Comparison of ENCODE assay signal across 11 mouse cellular contexts in genomic region chr2:33203284-33203683, GRCm38 (mm10). TPM values are rescaled to one million over a fixed set of nuclear protein-coding genes. Genes with fewer than 3 reads are reported as not detected.
DNase-seq lines count a peak whose midpoint lies in the region; ATAC-seq and TF ChIP-seq lines count a peak whose summit lies in the region.
"Had no signal": no experiment of that assay in that cellular context is flagged by ENCODE, and none has a peak within 500 bp of the region (broad histone marks: within the 10 kb centered on the region; RNA-seq: fewer than 3 reads in every experiment).

No protein-coding gene starts in this region.

- no peaks in the 10 kb centered on the region for H3K27me3 ChIP-seq in forebrain, postnatal 0 days (ENCODE audit: insufficient read depth, low read length)
- H3K27me3 ChIP-seq in forebrain, embryonic 16.5 days (replicated peaks; ENCODE audit: control insufficient read depth, insufficient read depth, low read length), result no peaks in the 10 kb centered on the region
- no peaks in the 10 kb centered on the region for H3K27me3 ChIP-seq in kidney, embryonic 15.5 days

- no peaks in the 10 kb centered on the region for H3K36me3 ChIP-seq in forebrain, postnatal 0 days (ENCODE audit: insufficient read depth)
- no peaks in the 10 kb centered on the region for H3K36me3 ChIP-seq in forebrain, embryonic 16.5 days (ENCODE audit: control insufficient read depth, insufficient read depth)
- no peaks in the 10 kb centered on the region for H3K36me3 ChIP-seq in kidney, embryonic 15.5 days

- no peak for DNase-seq in forebrain, postnatal 0 days
- DNase-seq in 3T3-L1 (ENCODE audit: low read depth, low spot score), result peak; percentile 50
- DNase-seq in embryo, embryonic 9.5 days (ENCODE audit: extremely low spot score), result no peak
- DNase-seq in right cerebral cortex, postnatal 25 days, result no peak
- DNase-seq: adrenal gland, postnatal 14 days; right cerebral cortex, adult 18-20 months; thymus, postnatal 4 days had no signal

- 45% methylated on average over 6 of the region's 6 CpGs for WGBS in forebrain, postnatal 0 days
- 44% methylated on average over 6 of the region's 6 CpGs for WGBS in forebrain, embryonic 16.5 days
- WGBS in kidney, embryonic 15.5 days, result 38% methylated on average over 6 of the region's 6 CpGs

- no peak for TF ChIP-seq CTCF in forebrain, postnatal 0 days (IDR thresholded peaks at IDR 0.05; ENCODE audit: low read depth)

- no peak overlapping the region for H3K4me3 ChIP-seq in forebrain, postnatal 0 days (ENCODE audit: low read depth, low read length)
- no peak overlapping the region for H3K4me3 ChIP-seq in forebrain, embryonic 16.5 days (replicated peaks; ENCODE audit: low read length)
- H3K4me3 ChIP-seq in kidney, embryonic 15.5 days (replicated peaks), result no peak overlapping the region

- H3K4me2 ChIP-seq in forebrain, postnatal 0 days (ENCODE audit: low read depth), result no peak overlapping the region
- H3K4me2 ChIP-seq in forebrain, embryonic 16.5 days (ENCODE audit: low read length), result no peak overlapping the region
- no peak overlapping the region for H3K4me2 ChIP-seq in kidney, embryonic 15.5 days

- H3K27ac ChIP-seq in forebrain, postnatal 0 days (ENCODE audit: low read depth, low read length), result no peak overlapping the region
- H3K27ac ChIP-seq in forebrain, embryonic 16.5 days (ENCODE audit: low read length), result no peak overlapping the region
- H3K27ac ChIP-seq in kidney, embryonic 15.5 days, result no peak overlapping the region

- H3K9me3 ChIP-seq in forebrain, postnatal 0 days (ENCODE audit: low read length), result no peaks in the 10 kb centered on the region
- no peaks in the 10 kb centered on the region for H3K9me3 ChIP-seq in forebrain, embryonic 16.5 days (ENCODE audit: control insufficient read depth, low read length)
- H3K9me3 ChIP-seq in kidney, embryonic 15.5 days (replicated peaks), result no peaks in the 10 kb centered on the region

- no peak overlapping the region for H3K9ac ChIP-seq in forebrain, postnatal 0 days
- no peak overlapping the region for H3K9ac ChIP-seq in forebrain, embryonic 16.5 days (replicated peaks; ENCODE audit: low read depth, low read length)
- no peak overlapping the region for H3K9ac ChIP-seq in kidney, embryonic 15.5 days

- ATAC-seq in forebrain, postnatal 0 days, result peak; percentile 49; the same call in 1 of the 2 replicates
- ATAC-seq in forebrain, embryonic 16.5 days, result no peak
- peak; percentile 92 for ATAC-seq in granulocyte monocyte progenitor cell, adult 5-6 weeks (replicated peaks; ENCODE audit: poor library complexity, severe bottlenecking)
- peak; percentile 96 for ATAC-seq in megakaryocyte, adult 5-6 weeks (ENCODE audit: poor library complexity, severe bottlenecking)
- ATAC-seq in kidney, embryonic 15.5 days (replicated peaks; ENCODE audit: low FRiP score), result no peak

- 0 out of 2 replicates have a peak, but pooled peaks cover 4% of the 10 kb centered on the region for H3K4me1 ChIP-seq in forebrain, postnatal 0 days (ENCODE audit: insufficient read depth)
- peaks cover 14% of the 10 kb centered on the region for H3K4me1 ChIP-seq in forebrain, embryonic 16.5 days (replicated peaks; ENCODE audit: control insufficient read depth, insufficient read depth, low read length)
- peaks cover 63% of the 10 kb centered on the region for H3K4me1 ChIP-seq in kidney, embryonic 15.5 days

RNA-seq across cellular contexts. Expression of gene Angptl2, which starts 12.6 kb away (rescaled TPM):
- total RNA-seq in forebrain, postnatal 0 days (2014; rRNA removed), result 7.9 and 17.5 TPM in 2 replicates
- 7.1 and 7.7 TPM in 2 replicates for polyA plus RNA-seq in forebrain, postnatal 0 days (2015; fragmentation: Nextera tagmentation; extraction: Ambion mirVana)
- polyA plus RNA-seq in forebrain, embryonic 16.5 days (2015; fragmentation: Nextera tagmentation; extraction: Ambion mirVana), result 12.0 and 14.3 TPM in 2 replicates
- 0.92 and 1.6 TPM in 2 replicates for total RNA-seq in granulocyte monocyte progenitor cell, adult 5-6 weeks (2014; fragmentation: Nextera tagmentation)
- total RNA-seq in granulocyte monocyte progenitor cell, adult 5-6 weeks (2017), result 1.3 TPM in 2 replicates
- total RNA-seq in megakaryocyte, adult 5-6 weeks (2015), result 4.2 and 5.0 TPM in 2 replicates
- 9.8 and 11.4 TPM in 2 replicates for total RNA-seq in megakaryocyte, adult 5-6 weeks (2017)
- polyA plus RNA-seq in kidney, embryonic 15.5 days (2015; fragmentation: Nextera tagmentation; extraction: Ambion mirVana), result 35.0 and 40.9 TPM in 2 replicates

Comparison
In these comparisons a context has a peak if more than half of its experiments do, and no peak if none do; other contexts are left out.
1. ATAC-seq: peak in forebrain, postnatal 0 days (single experiment), granulocyte monocyte progenitor cell, adult 5-6 weeks (single experiment) and megakaryocyte, adult 5-6 weeks (single experiment); none in forebrain, embryonic 16.5 days (single experiment) and kidney, embryonic 15.5 days (single experiment).